Mouse (Mus musculus): ENCODE measurements around the gene AI464131. TPM values are rescaled to one million over a fixed set of nuclear protein-coding genes. Genes with fewer than 3 reads are reported as not detected.

Gene AI464131
- polyA plus RNA-seq, 1 experiment from 2014 or later = 8.9 TPM

GRCm38 (mm10) chr4:41481601-41482017 is 21.3 kb downstream of the AI464131 start:
- 40% methylated on average over 6 of the region's 6 CpGs for WGBS
- peak; percentile 65 for DNase-seq (ENCODE audit: low spot score)
- Histone ChIP-seq H3K4me1 (peaks cover 16% of the 10 kb centered on the region), H3K36me3 (replicated peaks) (peaks cover 38% of the 10 kb centered on the region), H3K27ac (replicated peaks) (peak overlapping the region; percentile 61), H3K4me3 (no peak overlapping the region), H3K27me3 (replicated peaks; ENCODE audit: low read depth, poor library complexity, severe bottlenecking) (no peaks in the 10 kb centered on the region), H3K9me3 (peaks cover 3% of the 10 kb centered on the region)

- no peaks in the 10 kb centered on the region for H3K9me3 ChIP-seq
- H3K36me3 ChIP-seq (replicated peaks) = peaks cover 38% of the 10 kb centered on the region
- H3K27me3 ChIP-seq (replicated peaks; ENCODE audit: low read depth, poor library complexity, severe bottlenecking) = no peaks in the 10 kb centered on the region
- 86% methylated on average over 8 of the region's 8 CpGs for WGBS
- H3K4me3 ChIP-seq = no peak overlapping the region
- H3K4me1 ChIP-seq = peaks cover 16% of the 10 kb centered on the region
- no peak for DNase-seq (ENCODE audit: low spot score)
- H3K27ac ChIP-seq (replicated peaks) = no peak overlapping the region
Measured at GRCm38 (mm10) chr4:41480254-41480653, 22.6 kb downstream of the AI464131 start.

GRCm38 (mm10) chr4:41479456-41479804 is 23.4 kb downstream of the AI464131 start:
- peaks cover 38% of the 10 kb centered on the region for H3K36me3 ChIP-seq (replicated peaks)
- no peak overlapping the region for H3K27ac ChIP-seq (replicated peaks)
- no peak overlapping the region for H3K4me3 ChIP-seq
- H3K27me3 ChIP-seq (replicated peaks; ENCODE audit: low read depth, poor library complexity, severe bottlenecking) = no peaks in the 10 kb centered on the region
- H3K4me1 ChIP-seq = peaks cover 16% of the 10 kb centered on the region
- no peak for DNase-seq (ENCODE audit: low spot score)
- 65% methylated on average over 1 of the region's 1 CpGs for WGBS
- no peaks in the 10 kb centered on the region for H3K9me3 ChIP-seq

- H3K4me1 ChIP-seq = peaks cover 16% of the 10 kb centered on the region
- H3K27ac ChIP-seq (replicated peaks) = no peak overlapping the region
- no peak overlapping the region for H3K4me3 ChIP-seq
- H3K36me3 ChIP-seq (replicated peaks) = peaks cover 38% of the 10 kb centered on the region
- H3K27me3 ChIP-seq (replicated peaks; ENCODE audit: low read depth, poor library complexity, severe bottlenecking) = no peaks in the 10 kb centered on the region
- no peak for DNase-seq (ENCODE audit: low spot score)
- no peaks in the 10 kb centered on the region for H3K9me3 ChIP-seq
- 64% methylated on average over 4 of the region's 4 CpGs for WGBS
Measured at GRCm38 (mm10) chr4:41478751-41479455, 24.0 kb downstream of the AI464131 start.

GRCm38 (mm10) chr4:41477648-41478160 is 25.2 kb downstream of the AI464131 start:
- no peaks in the 10 kb centered on the region for H3K9me3 ChIP-seq
- peaks cover 38% of the 10 kb centered on the region for H3K36me3 ChIP-seq (replicated peaks)
- no peak overlapping the region for H3K4me3 ChIP-seq
- no peaks in the 10 kb centered on the region for H3K27me3 ChIP-seq (replicated peaks; ENCODE audit: low read depth, poor library complexity, severe bottlenecking)
- no peak for DNase-seq (ENCODE audit: low spot score)
- WGBS = 92% methylated on average over 9 of the region's 9 CpGs
- peaks cover 16% of the 10 kb centered on the region for H3K4me1 ChIP-seq
- H3K27ac ChIP-seq (replicated peaks) = no peak overlapping the region

GRCm38 (mm10) chr4:41471384-41471689 is 31.5 kb downstream of the AI464131 start:
- DNase-seq (ENCODE audit: low spot score) = no peak
- Histone ChIP-seq H3K9me3 (0 out of 2 replicates have a peak, but pooled peaks cover 2% of the 10 kb centered on the region), H3K4me1 (peaks cover 27% of the 10 kb centered on the region), H3K36me3 (replicated peaks) (peaks cover 4% of the 10 kb centered on the region; the same call in 1 of the 2 replicates), H3K27me3 (replicated peaks; ENCODE audit: low read depth, poor library complexity, severe bottlenecking) (no peaks in the 10 kb centered on the region), H3K4me3 (no peak overlapping the region), H3K27ac (replicated peaks) (no peak overlapping the region)
- WGBS = 89% methylated on average over 1 of the region's 1 CpGs

GRCm38 (mm10) chr4:41470684-41471383 is 32.0 kb downstream of the AI464131 start:
- H3K27ac ChIP-seq (replicated peaks) = no peak overlapping the region

GRCm38 (mm10) chr4:41470051-41470683 is 32.7 kb downstream of the AI464131 start:
- Histone ChIP-seq H3K36me3 (replicated peaks) (peaks cover 4% of the 10 kb centered on the region; the same call in 1 of the 2 replicates), H3K4me3 (no peak overlapping the region), H3K9me3 (0 out of 2 replicates have a peak, but pooled peaks cover 2% of the 10 kb centered on the region), H3K27me3 (replicated peaks; ENCODE audit: low read depth, poor library complexity, severe bottlenecking) (no peaks in the 10 kb centered on the region), H3K4me1 (peaks cover 35% of the 10 kb centered on the region), H3K27ac (replicated peaks) (no peak overlapping the region)
- 58% methylated on average over 7 of the region's 7 CpGs for WGBS
- DNase-seq (ENCODE audit: low spot score) = no peak

More at GRCm38 (mm10) chr4:41470684-41471383, 32.0 kb downstream of the AI464131 start:
- Histone ChIP-seq H3K4me1 (peaks cover 29% of the 10 kb centered on the region), H3K4me3 (no peak overlapping the region), H3K27me3 (replicated peaks; ENCODE audit: low read depth, poor library complexity, severe bottlenecking) (no peaks in the 10 kb centered on the region), H3K9me3 (0 out of 2 replicates have a peak, but pooled peaks cover 2% of the 10 kb centered on the region), H3K36me3 (replicated peaks) (peaks cover 4% of the 10 kb centered on the region; the same call in 1 of the 2 replicates)
- 38% methylated on average over 5 of the region's 5 CpGs for WGBS
- DNase-seq (ENCODE audit: low spot score) = no peak

GRCm38 (mm10) chr4:41469199-41469598 is 33.7 kb downstream of the AI464131 start:
- no peak overlapping the region for H3K4me3 ChIP-seq
- 62% methylated on average over 10 of the region's 10 CpGs for WGBS
- H3K36me3 ChIP-seq (replicated peaks) = peaks cover 4% of the 10 kb centered on the region; the same call in 1 of the 2 replicates
- 0 out of 2 replicates have a peak, but pooled peaks cover 2% of the 10 kb centered on the region for H3K9me3 ChIP-seq
- H3K27me3 ChIP-seq (replicated peaks; ENCODE audit: low read depth, poor library complexity, severe bottlenecking) = no peaks in the 10 kb centered on the region
- no peak overlapping the region; the same call in 1 of the 2 replicates for H3K27ac ChIP-seq (replicated peaks)
- peak; percentile 43 for DNase-seq (ENCODE audit: low spot score)
- H3K4me1 ChIP-seq = peaks cover 35% of the 10 kb centered on the region

GRCm38 (mm10) chr4:41468396-41469080 is 34.3 kb downstream of the AI464131 start:
- Histone ChIP-seq H3K4me1 (peaks cover 40% of the 10 kb centered on the region), H3K27ac (replicated peaks) (no peak overlapping the region; the same call in 1 of the 2 replicates), H3K4me3 (no peak overlapping the region), H3K36me3 (replicated peaks) (peaks cover 4% of the 10 kb centered on the region; the same call in 1 of the 2 replicates), H3K27me3 (replicated peaks; ENCODE audit: low read depth, poor library complexity, severe bottlenecking) (no peaks in the 10 kb centered on the region), H3K9me3 (0 out of 2 replicates have a peak, but pooled peaks cover 2% of the 10 kb centered on the region)
- DNase-seq (ENCODE audit: low spot score) = peak; percentile 60
- 61% methylated on average over 17 of the region's 17 CpGs for WGBS

GRCm38 (mm10) chr4:41465287-41465665 is 37.6 kb downstream of the AI464131 start:
- Histone ChIP-seq H3K36me3 (replicated peaks) (peaks cover 24% of the 10 kb centered on the region), H3K9me3 (0 out of 2 replicates have a peak, but pooled peaks cover 2% of the 10 kb centered on the region), H3K27ac (replicated peaks) (peak overlapping the region; percentile 89), H3K27me3 (replicated peaks; ENCODE audit: low read depth, poor library complexity, severe bottlenecking) (no peaks in the 10 kb centered on the region), H3K4me3 (peak overlapping the region; percentile 75), H3K4me1 (peaks cover 39% of the 10 kb centered on the region)
- DNase-seq (ENCODE audit: low spot score) = no peak
- 4% methylated on average over 17 of the region's 17 CpGs for WGBS

Data from embryonic facial prominence, embryonic 10.5 days (tissue).